Mouse (Mus musculus) testis, postnatal 14 days (tissue): ENCODE results near the gene Pdap1.
A peak's percentile ranks its signal among the peaks of the same experiment; 100 is the strongest.
"Not testable (repeated sequence)": the region's sequence is repeated elsewhere in the genome, so short reads cannot be mapped to it uniquely, and the experiment has no call there.

Experiments used
- DNase-seq: peaks from one replicate; pipeline ENCODE4 v3.0.0; 2021; ENCODE audit warnings: low spot score

Pdap1 gene

DNA sequence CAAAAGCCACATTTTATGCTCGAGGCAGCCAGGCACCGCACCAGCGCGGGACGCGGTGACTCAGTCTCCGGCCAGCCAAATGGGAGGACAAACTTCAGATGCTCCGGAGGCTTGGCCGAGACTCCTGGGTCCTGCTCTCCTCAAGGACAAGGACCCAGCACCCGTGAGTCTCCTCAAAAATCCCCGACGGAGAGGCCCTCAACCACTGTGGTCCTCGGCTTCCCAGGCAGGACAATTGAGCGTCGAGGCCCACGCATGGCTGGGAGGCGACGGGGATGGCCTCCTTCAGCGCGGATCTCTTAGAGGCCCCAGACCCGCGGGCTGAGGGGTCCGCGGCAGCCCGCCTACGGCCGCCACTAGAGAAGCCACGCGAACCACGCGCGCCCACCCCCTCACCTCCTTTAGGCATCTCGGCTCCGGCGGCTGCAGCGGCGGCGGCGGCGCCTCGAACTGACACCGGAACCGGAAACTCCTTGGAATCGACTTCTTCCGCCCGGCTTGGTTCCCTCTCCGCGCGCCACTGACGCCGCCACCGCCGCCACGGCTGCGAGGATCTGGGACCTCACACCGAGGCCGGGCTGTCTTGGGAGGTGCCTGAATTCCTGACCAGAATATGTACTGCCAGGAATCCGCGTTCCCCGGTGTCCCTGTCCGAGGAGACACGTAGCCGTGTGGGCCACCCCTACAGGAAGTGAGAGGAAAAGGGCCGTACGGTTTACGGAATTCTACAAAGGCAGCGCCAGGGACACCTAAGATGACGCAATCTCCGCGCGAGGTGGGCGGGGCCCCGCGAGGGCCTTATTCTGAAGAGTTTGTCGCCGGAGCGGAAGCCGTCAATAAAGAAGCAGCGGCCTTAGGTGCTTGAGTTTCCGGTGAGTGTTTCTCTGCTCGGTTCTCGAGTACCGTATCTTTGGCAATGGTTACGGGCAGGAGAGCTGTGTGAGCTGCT is at the start of gene Pdap1, which contains the start of gene Bud31:
Pdap1 (minus strand) TSS at position 668 of the 949 bp plus-strand sequence.
Bud31 (plus strand) TSS at position 792 of the 949 bp plus-strand sequence.
- peak; percentile 95 for DNase-seq

DNA sequence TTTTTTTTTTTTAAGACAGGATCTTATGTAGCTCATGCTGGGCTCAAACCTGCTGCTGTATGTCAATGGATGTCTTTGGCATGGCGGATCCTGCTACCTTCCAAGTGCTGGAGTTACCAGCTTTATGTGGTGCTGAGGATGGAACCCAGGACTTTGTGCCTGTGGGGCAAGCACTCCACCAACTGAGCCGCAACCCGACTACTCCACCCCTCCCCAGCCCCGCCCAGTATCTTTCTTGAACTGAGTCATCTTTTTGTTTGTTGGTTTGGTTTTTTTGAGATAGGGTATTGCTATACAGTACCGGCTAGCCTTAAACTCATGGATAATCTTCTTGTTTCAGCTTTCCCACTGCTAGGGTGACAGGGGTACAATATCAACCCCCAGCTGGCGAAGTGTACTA is 49.4 kb upstream of the Pdap1 start:
- no peak for DNase-seq

DNA sequence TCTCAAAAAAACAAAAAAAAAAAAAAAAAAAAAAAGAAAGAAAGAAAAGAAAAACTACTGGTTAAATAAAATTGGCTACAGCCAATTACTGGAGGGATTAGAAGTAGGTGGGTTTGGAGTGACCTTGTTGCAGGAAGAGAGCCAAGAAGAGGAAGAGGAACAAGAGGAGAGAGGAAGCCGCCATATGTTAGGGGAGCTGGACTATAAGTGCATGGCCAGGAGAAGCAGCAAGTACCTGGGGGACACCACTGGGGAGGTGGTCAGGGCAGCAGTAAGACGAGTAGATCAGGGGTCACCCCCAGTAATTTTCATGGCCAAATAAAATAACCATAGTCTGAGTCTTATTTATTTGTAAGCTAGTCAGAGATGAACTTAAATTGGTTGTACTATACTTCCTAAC is 45.2 kb upstream of the Pdap1 start:
- no peak for DNase-seq

DNA sequence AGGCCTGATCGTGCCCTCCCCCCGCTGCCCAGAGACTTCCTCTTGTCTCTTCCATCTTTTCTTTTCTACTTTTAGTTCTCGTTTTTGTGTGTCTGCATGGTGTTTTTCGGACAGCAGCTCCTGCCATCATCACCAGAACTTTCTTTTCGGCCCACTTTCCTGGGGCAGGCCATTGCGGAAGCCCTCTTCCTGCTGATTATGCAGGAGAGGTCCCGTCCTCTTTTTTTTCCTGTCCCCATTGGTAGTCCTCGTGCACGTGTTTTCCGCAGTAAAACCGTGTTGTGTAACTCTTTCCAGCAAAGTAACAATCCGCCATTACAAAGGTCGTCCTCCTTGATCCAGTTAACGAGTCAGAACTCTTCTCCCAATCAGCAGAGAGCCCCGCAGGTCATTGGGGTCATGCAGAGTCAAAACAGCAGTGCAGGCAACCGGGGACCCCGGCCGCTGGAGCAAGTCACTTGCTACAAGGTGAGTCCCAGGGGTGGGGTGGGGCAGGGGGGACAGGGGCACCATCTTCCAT is 38.5 kb upstream of the Pdap1 start:
- DNase-seq, result no peak

DNA sequence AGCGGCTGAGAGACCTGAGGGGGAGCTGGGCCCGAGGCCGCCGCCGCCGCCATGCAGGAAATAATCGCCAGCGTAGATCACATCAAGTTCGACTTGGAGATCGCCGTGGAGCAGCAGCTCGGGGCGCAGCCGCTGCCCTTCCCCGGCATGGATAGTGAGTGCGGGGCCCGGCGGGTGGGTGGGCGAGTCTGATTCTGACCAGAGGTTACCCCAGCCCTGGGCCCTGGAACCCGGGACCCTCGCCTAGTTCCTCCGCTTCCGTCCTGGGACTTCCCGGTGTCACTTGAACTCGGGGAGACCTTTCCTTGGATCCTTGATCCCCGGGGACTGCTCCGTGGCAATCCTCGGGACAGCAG is 27.2 kb upstream of the Pdap1 start:
- no peak for DNase-seq

DNA sequence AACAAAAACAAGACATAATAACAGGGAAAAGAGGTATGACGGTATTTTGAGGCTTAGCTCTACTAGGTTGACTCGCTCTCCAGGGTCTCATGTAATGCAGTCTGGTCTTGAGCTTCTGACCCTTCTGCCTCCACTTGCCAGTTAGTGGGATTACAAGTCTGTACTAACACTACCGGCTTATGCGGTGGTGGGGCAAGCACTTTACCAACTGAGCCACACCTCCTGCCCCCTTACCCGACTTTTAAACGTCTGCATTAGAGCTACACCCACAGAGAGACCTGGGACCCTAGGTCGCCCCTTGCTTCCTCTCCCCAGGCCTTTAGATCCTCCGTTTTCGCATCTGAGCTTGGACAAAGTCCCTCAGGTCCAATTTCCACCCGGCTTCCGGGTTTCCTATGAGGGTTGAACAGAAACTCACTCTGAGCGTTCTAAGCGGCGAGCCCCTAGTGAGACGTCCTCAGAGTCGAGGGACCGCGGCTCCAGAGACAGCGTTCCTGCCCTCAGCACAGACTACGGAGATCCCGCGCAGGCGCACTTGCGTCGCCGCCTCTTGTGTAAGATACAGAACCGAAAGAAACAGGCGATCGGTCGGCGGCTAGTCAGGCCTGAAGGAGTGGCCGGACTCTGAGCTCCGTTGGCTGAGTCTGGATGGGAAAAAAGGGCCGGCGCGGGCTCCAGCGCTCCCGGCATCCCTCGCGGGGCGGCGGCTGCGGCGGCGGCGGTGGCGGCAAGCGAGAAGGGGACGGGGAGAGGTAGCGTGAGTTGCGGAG is 26.7 kb upstream of the Pdap1 start, which contains the start of the genes Ptcd1 and Cpsf4:
Ptcd1 (minus strand) TSS at position 573 of the 770 bp plus-strand sequence.
Cpsf4 (plus strand) TSS at position 678 of the 770 bp plus-strand sequence.
- DNase-seq, result peak; percentile 99

DNA sequence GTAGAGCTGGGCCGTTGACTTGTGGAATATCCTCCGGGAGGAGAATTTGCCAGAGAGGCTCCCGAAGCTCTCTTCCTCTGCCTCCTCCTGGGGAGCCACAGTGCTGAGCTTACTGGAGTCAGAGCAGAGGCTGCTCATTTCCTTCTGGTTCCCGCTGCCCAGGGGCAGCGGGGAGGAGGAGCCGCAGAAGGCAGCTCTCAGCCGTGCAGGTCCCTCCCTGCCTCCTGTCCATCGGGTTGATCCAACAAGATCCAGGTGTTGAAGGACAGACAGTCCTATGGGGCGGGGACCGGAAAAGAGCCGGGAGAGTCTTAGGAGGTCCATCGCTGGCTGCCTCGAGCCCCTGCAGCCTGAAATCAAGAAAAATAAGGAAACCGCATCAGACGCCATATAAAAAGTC is 25.1 kb upstream of the Pdap1 start:
- DNase-seq, result no peak

DNA sequence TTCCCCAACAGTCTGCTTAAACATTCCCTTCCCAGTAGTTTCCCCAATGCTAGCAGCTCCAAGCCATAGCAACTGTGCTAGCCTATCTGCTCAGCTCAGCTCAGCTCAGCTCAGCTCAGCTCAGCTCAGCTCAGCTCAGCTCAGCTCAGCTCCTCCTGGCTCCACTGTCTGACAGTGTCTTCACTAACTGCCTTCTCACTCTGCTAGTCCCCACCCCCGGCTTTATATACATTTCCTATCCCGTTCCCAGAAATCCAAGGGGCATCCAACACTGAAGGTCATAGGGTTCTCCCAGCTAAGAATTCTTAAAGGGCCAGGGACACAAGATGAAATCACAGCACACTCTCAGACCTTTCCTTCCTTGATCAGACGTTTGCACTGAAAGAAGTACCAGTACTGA is 24.7 kb upstream of the Pdap1 start:
- DNase-seq, result no peak

DNA sequence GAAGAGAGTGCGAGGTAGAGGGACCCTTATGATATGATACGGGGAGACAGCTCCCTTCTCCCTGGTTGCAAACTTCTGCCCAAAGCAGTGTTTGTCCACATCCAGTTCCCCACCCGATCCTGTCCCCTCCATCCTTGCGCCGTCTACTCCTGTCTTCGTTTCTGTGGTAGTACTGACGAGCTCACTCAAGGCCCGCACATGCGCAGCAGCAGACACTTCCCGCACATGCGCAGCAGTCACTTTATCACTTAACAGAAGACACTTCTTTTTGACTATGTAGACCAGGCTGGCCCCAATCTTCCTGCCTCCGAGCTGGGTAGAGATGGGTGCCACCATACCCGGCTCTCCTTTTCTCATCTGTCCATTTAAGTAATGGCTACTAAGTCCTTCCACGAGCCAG is 21.3 kb upstream of the Pdap1 start:
- no peak for DNase-seq

DNA sequence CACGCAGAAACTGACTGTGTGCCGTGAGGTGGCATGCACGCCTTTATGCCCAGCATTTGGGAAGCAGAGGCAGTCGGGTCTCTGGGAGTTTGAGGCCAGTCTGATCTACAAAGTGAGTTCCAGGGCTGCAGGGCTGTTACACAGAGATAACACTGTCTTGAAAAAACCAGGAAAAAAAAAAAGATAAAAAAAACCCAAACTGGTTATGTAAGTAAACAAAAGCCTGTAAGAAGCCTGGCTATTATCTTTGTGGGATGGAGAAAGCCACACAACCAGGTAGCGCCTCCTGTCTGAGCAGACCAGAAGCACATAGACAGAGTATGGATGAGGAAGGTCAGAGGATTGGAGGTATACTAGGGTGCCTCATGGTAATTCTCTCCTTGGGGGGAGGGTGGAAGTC is 12.7 kb upstream of the Pdap1 start:
- no peak for DNase-seq

DNA sequence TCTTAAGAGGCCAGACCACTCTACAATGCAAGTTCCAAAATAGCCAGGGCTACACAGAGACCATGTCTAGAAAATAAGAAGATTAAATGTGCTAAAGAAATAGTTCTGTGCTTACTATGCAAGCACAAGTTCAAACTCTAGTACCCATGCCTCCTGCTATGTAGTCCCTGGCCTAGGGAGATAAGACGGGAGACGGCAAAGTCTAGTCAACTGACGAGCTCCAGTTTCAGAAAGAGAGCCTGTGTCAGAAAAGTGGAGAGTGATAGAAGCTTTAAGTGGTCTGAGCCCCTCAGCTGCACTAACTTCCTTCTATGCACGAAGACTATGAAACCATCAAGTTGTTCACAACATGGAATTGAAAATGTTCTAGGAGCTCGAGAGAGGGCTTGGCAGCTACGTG is 9.3 kb upstream of the Pdap1 start:
- no peak for DNase-seq

DNA sequence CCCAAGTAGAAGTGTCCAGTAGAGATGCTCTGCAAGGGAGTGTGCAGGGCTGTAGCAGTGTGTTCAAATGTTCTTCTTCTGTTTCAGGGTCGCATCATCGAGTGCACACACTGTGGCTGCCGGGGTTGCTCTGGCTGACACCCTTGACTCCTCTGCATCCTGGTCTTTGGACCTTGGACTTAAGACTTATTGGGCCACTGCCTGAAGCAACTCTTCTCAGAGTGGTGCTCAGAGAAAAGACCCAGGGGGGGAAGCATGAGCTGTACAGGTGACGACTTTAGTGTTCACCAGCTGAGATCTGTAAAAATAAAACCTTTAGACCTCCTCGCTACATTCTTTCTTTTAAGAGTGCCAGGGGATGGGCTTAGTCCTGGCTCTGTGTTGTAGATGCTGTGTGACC is 7.7 kb upstream of the Pdap1 start:
- no peak for DNase-seq

DNA sequence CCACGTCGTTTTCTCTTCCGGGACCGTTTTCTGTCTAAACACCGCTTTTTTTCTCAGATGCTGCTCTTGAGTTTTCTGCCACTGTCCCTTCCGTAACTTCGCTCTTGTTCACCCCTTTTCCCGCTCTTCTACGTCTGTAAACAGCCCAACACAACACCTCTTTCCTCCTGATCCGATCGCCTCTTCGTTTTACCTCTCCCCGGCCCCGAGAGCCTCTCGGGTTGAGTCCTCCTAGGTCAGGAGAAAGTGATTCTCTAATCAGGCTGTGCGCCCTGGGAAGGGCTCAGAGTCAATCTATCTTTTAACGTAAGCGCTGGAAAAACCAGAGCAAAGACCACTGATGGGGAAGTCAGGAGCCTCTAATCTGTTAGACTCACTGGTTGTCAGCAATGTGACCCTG is 573 bp upstream of the Pdap1 start:
- DNase-seq, result no peak

DNA sequence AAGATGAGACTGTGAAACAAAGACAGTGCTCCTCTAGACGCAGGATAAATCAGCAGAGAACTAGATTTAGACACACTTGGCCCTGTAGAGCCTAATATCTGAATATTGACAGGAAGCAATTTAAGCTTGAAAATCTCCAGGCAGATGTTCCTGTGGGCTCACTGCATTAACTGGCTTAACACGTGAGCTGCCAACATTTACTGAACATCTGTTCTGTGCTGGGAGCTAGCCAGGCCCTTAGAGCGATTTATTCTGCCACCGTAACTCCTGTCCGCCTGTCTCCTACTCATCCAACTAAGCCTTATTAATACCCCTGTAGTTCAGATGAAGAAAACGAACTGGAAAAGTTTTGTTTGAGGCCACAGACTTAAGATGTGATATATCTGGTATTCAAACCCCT is 1.2 kb downstream of the Pdap1 start:
- no peak for DNase-seq

DNA sequence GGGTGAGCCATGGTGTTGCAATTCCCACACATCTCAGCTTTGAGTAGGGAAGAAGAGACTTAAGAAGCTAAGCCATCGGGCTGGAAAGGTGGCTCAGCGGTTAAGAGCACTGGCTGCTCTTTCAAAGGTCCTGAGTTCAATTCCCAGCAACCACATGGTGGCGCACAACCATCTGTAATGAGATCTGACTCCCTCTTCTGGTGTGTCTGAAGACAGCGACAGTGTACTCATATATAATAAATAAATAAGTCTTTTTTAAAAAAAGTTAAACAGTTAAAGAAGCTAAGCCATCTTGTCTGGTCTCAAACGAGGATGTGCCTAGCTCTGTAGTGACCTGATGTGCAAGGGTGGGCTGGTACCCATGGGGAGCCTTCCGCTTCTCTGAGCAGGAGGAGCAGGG is 6.8 kb downstream of the Pdap1 start:
- DNase-seq, result not testable (repeated sequence)

DNA sequence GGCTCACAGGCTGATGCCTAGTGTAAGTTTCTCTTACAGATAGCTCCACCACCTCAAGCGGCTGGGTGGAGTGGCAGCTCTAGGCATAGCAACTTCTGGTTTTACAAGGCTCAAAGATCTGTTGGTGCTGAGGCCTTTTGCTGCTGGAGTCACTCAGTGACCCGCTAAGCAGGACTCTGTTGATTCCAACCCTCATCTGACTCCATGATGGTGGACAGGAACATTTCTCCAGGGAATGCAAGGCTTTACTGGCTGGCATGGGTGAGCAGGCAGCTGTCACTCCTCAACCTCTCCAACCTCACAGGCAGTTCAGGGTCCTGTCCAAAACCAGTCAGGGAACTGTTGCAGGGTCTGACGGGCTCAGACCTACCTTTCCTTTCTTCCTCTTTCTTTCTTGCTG is 9.0 kb downstream of the Pdap1 start:
- no peak for DNase-seq

DNA sequence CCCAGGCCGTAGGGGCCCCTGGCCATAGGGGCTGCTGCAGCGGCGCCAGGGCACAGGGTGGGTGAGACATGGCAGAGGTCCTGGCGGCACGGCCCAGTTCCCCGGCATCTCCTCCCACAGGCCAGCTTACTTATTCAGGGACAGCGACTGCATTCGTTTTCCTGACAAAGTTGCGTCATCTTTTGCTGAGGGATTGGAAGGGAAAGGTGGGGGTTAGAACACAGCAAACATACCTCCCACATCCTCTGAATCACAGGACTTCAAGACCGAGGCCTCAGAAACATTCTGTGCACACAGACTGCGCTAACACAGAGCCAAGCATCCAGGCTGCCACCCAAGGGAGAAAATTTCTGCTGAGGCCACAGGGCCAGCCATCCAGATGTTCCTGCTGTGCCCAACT is 9.8 kb downstream of the Pdap1 start:
- peak; percentile 39 for DNase-seq

DNA sequence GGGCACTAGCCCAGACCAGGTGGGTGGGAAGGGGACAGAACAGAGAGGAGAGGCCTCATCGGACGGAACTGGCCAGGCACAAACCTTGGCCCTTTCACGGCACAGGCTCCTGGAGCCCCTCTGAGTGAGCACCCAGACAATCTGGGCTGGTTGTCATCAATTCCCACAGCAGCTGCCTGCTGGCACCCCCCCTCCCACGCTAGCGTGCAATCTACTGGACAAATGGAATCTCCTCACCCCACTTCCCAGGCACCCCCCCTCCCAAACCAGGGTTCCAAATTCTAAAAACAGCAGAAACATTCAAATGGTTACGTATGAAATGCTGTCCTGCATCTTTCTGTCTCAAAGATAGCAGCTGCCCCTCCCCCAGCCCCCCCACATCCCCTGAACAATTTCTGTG is 10.3 kb downstream of the Pdap1 start:
- not testable (repeated sequence) for DNase-seq

DNA sequence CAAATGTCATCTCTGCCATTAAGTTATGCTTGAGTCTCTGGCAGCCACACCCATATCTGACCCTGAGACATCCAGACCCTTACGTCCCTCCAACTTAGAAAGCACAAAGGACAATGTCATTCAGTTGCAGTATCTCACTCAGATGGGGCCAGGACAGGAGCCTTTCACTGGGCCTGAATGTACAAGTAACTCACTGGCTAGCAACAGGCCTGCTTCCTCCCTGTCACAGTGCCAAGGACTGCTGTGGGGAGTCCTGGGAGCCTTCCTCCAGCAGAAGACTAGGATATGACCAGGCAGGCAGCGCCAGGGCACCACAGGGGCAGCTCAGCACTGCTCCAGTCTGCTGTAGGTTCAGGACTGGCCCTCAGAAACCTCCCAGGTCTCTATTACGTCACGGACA is 10.9 kb downstream of the Pdap1 start:
- no peak for DNase-seq

DNA sequence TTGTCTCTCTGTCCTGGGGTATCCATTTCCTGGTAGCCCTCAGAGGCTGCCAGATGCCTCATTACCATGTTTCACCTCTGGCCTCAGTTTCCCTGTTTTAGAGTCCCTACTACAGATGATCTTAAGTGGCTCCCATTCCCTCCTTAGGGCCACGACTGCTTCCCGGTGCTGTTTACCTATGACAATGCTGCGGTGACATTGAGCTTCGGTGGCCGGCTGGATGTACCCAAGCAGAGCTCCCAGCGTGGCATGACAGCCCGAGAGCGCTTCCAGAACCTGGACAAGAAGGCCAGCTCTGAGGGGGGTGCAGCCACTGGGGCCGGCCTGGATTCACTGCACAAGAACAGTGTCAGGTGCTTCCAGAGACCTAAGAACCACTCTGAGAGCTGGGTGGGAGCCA is 13.5 kb downstream of the Pdap1 start:
- no peak for DNase-seq

DNA sequence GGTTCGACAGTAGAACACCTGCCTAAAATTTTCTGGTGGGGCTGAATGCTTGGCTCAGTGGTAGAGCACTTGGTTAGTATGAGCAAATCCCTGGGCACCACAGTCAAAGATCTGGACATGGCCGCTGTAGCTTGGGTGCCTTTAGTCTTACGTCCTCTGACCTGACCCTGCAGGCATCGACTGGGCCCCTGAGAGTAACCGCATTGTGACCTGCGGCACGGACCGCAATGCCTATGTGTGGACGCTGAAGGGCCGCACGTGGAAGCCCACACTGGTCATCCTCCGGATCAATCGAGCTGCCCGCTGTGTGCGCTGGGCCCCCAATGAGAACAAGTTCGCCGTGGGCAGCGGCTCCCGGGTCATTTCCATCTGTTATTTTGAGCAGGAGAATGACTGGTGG is 16.6 kb downstream of the Pdap1 start:
- no peak for DNase-seq

DNA sequence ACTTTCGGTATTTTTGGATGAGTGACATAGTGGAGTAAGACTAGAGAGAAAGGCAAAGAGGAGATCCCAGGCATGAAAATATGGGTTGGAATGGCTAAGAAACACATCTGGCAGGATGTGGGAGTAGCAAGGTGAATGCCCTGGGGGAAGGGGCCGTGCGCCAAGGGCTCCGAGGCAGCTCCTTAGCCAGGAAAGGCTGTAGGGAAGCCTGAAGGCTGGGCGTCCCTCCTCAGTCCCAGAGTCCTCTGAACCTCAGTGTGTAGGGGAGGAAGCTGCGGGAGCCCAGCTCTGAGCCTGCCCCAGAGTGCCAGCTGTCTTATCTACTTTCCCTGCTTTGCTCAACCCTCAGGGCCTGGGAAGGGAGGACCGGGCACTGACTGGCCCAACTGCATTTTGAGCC is 19.1 kb downstream of the Pdap1 start:
- DNase-seq, result no peak

DNA sequence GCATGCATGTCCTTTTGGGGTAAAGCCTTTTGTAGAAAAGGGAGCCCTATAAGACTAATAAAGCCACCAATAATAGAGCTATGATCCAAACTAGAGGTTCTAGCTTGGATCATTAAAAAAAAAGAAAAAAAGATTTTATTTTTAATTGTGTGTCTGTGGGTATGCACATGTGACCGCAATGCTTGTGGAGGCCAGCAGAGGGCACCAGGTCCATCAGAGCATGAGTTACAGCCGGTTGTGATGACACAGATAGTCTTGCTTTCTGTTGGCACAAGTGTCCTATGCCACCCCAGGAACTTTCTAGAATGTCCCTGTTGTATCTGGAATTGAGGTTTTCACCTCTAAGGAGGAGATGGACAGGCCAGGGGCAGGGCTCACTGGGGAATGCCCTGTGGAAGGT is 20.7 kb downstream of the Pdap1 start:
- DNase-seq, result no peak
